Mouse (Mus musculus) lung, adult 2 months (tissue): Measurements from ENCODE around the gene Gm11042. TPM values are rescaled to one million over a fixed set of nuclear protein-coding genes. Genes with fewer than 3 reads are reported as not detected.
A peak's percentile ranks its signal among the peaks of the same experiment; 100 is the strongest.

Experiments used
- DNase-seq: peaks from one replicate; pipeline ENCODE4 v3.0.0; 2022
- H3K4me1 ChIP-seq: fragments of 200-500 bp; 2 replicates; pipeline ENCODE4 v1.6.1; 2011; ENCODE audit warnings: low read length; ENCODE audit not compliant: control insufficient read depth, insufficient read depth
- H3K4me3 ChIP-seq: fragments of 200-500 bp; replicated peaks from 2 replicates; pipeline ENCODE3; 2011; ENCODE audit warnings: low read depth, mild to moderate bottlenecking, control low read depth, low read length; ENCODE audit errors: extremely low read depth
- CTCF ChIP-seq: fragments of 200-500 bp; IDR thresholded peaks from 2 replicates; pipeline ENCODE4 v1.5.1; 2011; ENCODE audit warnings: mild to moderate bottlenecking, low read length, control low read depth; ENCODE audit not compliant: insufficient read depth
- POLR2A ChIP-seq: fragments of 200-500 bp; IDR thresholded peaks from 2 replicates; pipeline ENCODE4 v1.6.1; 2011; ENCODE audit warnings: low read depth, mild to moderate bottlenecking, control low read depth, low read length, borderline replicate concordance; ENCODE audit errors: extremely low read depth
- WGBS: fragments of 180-500 bp; shearing (Covaris S2); methylation state at CpG from one replicate; pipeline ENCODE4 v1.1.7; 2018; 5-methylcytosine and 5-hydroxymethylcytosine counted together
- polyA plus RNA-seq: library from polyadenylated mRNA; depleted of rRNA; stranded (reverse); fragments of >200 nt; gene quantifications from 2 replicates; pipeline ENCODE4 v1.2.3, GENCODE M21; 2012

Gene Gm11042
- polyA plus RNA-seq, 1 experiment, result not detected

GRCm38 (mm10) chr12:74293624-74294023 lies 22.6 kb downstream of the Gm11042 start:
- Histone ChIP-seq H3K4me3 (no peak overlapping the region), H3K4me1 (no peaks in the 10 kb centered on the region)
- no peak for DNase-seq
- TF ChIP-seq POLR2A (no peak), CTCF (peak; percentile 16; the same call in 1 of the 2 replicates)
- WGBS, result 3% methylated on average over 4 of the region's 4 CpGs

- H3K4me1 ChIP-seq, result no peaks in the 10 kb centered on the region
- WGBS, result 82% methylated on average over 4 of the region's 4 CpGs
- no peak overlapping the region for H3K4me3 ChIP-seq
- DNase-seq, result no peak
- TF ChIP-seq CTCF (no peak), POLR2A (no peak)
Measured at GRCm38 (mm10) chr12:74290983-74291382, 25.2 kb downstream of the Gm11042 start.

- H3K4me3 ChIP-seq, result no peak overlapping the region
- no peak for TF ChIP-seq CTCF
- TF ChIP-seq POLR2A, result no peak
- 4% methylated on average over 11 of the region's 11 CpGs for WGBS
- DNase-seq, result no peak
- no peaks in the 10 kb centered on the region for H3K4me1 ChIP-seq
Measured at GRCm38 (mm10) chr12:74284685-74285054, 31.5 kb downstream of the Gm11042 start.

GRCm38 (mm10) chr12:74284020-74284684 lies 32.0 kb downstream of the Gm11042 start:
- H3K4me3 ChIP-seq, result no peak overlapping the region
- 2% methylated on average over 49 of the region's 49 CpGs for WGBS
- no peaks in the 10 kb centered on the region for H3K4me1 ChIP-seq
- peak; percentile 4 for DNase-seq
- TF ChIP-seq CTCF, result no peak
- TF ChIP-seq POLR2A, result no peak

- no peaks in the 10 kb centered on the region for H3K4me1 ChIP-seq
- no peak for DNase-seq
- 66% methylated on average over 1 of the region's 1 CpGs for WGBS
- TF ChIP-seq CTCF (no peak), POLR2A (no peak)
- no peak overlapping the region for H3K4me3 ChIP-seq
Measured at GRCm38 (mm10) chr12:74282846-74283245, 33.3 kb downstream of the Gm11042 start.

GRCm38 (mm10) chr12:74281403-74281802 lies 34.8 kb downstream of the Gm11042 start:
- no peak for TF ChIP-seq CTCF
- TF ChIP-seq POLR2A, result no peak
- no peaks in the 10 kb centered on the region for H3K4me1 ChIP-seq
- H3K4me3 ChIP-seq, result no peak overlapping the region
- DNase-seq, result no peak
- WGBS, result 62% methylated on average over 4 of the region's 4 CpGs

- DNase-seq, result no peak
- H3K4me3 ChIP-seq, result no peak overlapping the region
- no peaks in the 10 kb centered on the region for H3K4me1 ChIP-seq
- TF ChIP-seq CTCF, result no peak
- TF ChIP-seq POLR2A, result no peak
- WGBS, result 64% methylated on average over 5 of the region's 5 CpGs
Measured at GRCm38 (mm10) chr12:74277265-74277664, 38.9 kb downstream of the Gm11042 start.

GRCm38 (mm10) chr12:74272545-74272944 lies 43.6 kb downstream of the Gm11042 start:
- Histone ChIP-seq H3K4me1 (no peaks in the 10 kb centered on the region), H3K4me3 (no peak overlapping the region)
- no peak for DNase-seq
- WGBS, result 85% methylated on average over 17 of the region's 17 CpGs
- TF ChIP-seq POLR2A (no peak), CTCF (no peak)

GRCm38 (mm10) chr12:74268644-74269285 lies 47.4 kb downstream of the Gm11042 start:
- DNase-seq, result no peak
- 84% methylated on average over 15 of the region's 15 CpGs for WGBS
- no peak for TF ChIP-seq CTCF
- H3K4me3 ChIP-seq, result no peak overlapping the region
- no peaks in the 10 kb centered on the region for H3K4me1 ChIP-seq

GRCm38 (mm10) chr12:74267049-74267448 lies 49.1 kb downstream of the Gm11042 start:
- TF ChIP-seq CTCF (no peak), POLR2A (no peak)
- no peaks in the 10 kb centered on the region for H3K4me1 ChIP-seq
- 87% methylated on average over 4 of the region's 4 CpGs for WGBS
- no peak for DNase-seq
- no peak overlapping the region for H3K4me3 ChIP-seq
